Mouse (Mus musculus) kidney, adult 2 months (tissue): Measurements from ENCODE around the gene Syt5.

ENCODE experiments used
- CTCF ChIP-seq: fragments of 200-500 bp; conservative IDR thresholded peaks from 2 replicates; pipeline ENCODE4 v1.5.1; 2011; ENCODE audit warnings: low read depth, mild to moderate bottlenecking, control low read depth, low read length, moderate library complexity, mixed read lengths; ENCODE audit not compliant: insufficient read depth, insufficient read length
- POLR2A ChIP-seq: fragments of 200-500 bp; IDR thresholded peaks from one replicate; pipeline ENCODE4 v1.6.1; 2011; ENCODE audit warnings: low read depth, low read length, control low read depth

GRCm38 (mm10) chr7:4497271-4497903 lies 50.0 kb downstream of the Syt5 start:
- TF ChIP-seq CTCF, result no peak
- TF ChIP-seq POLR2A, result no peak
